Mouse (Mus musculus) liver, embryonic 15.5 days (tissue): Measurements from ENCODE around the gene Dph6. TPM values are rescaled to one million over a fixed set of nuclear protein-coding genes. Genes with fewer than 3 reads are reported as not detected.

Source experiments
- ATAC-seq: fragments of 200-750 bp; cut with Nextera tagmentation; 2 replicates; pipeline ENCODE4 v1.8.0; 2017; ENCODE audit warnings: moderate number of reproducible peaks, mild to moderate bottlenecking, moderate library complexity; ENCODE audit not compliant: insufficient read depth
- H3K27ac ChIP-seq: fragments of 300-500 bp; sonication (generic); replicated peaks from 2 replicates; pipeline ENCODE4 v1.5.1; 2015; ENCODE audit warnings: mild to moderate bottlenecking, inconsistent platforms
- H3K27me3 ChIP-seq: fragments of 300-500 bp; sonication (generic); 2 replicates; pipeline ENCODE4 v1.6.1; 2015; ENCODE audit warnings: mild to moderate bottlenecking, inconsistent platforms
- H3K36me3 ChIP-seq: fragments of 300-500 bp; sonication (generic); replicated peaks from 2 replicates; pipeline ENCODE4 v1.6.1; 2015; ENCODE audit warnings: moderate library complexity, mild to moderate bottlenecking, inconsistent platforms
- H3K4me1 ChIP-seq: fragments of 300-500 bp; sonication (generic); replicated peaks from 2 replicates; pipeline ENCODE4 v1.6.1; 2015; ENCODE audit warnings: inconsistent platforms
- H3K4me2 ChIP-seq: fragments of 300-500 bp; sonication (generic); 2 replicates; pipeline ENCODE4 v1.6.1; 2015; ENCODE audit warnings: moderate library complexity, mild to moderate bottlenecking, inconsistent platforms
- H3K4me3 ChIP-seq: fragments of 300-500 bp; sonication (generic); replicated peaks from 2 replicates; pipeline ENCODE4 v1.5.1; 2015; ENCODE audit warnings: mild to moderate bottlenecking, inconsistent platforms
- H3K9ac ChIP-seq: fragments of 300-500 bp; sonication (generic); 2 replicates; pipeline ENCODE4 v1.6.1; 2015; ENCODE audit warnings: moderate library complexity, mild to moderate bottlenecking, inconsistent platforms
- H3K9me3 ChIP-seq: fragments of 300-500 bp; sonication (generic); replicated peaks from 2 replicates; pipeline ENCODE4 v1.6.1; 2016; ENCODE audit warnings: inconsistent platforms
- WGBS: fragments of 180-500 bp; shearing (Covaris S2); methylation state at CpG from one replicate; pipeline ENCODE4 v1.1.7; 2015; ENCODE audit warnings: mixed read lengths; ENCODE audit not compliant: insufficient replicate concordance; 5-methylcytosine and 5-hydroxymethylcytosine counted together
- polyA plus RNA-seq: library from polyadenylated mRNA; unstranded; fragments of >200 nt; fragmentation: Nextera tagmentation; extraction: Ambion mirVana; gene quantifications from 2 replicates; pipeline ENCODE4 v1.2.1, GENCODE M21; 2015

Dph6 gene
- polyA plus RNA-seq: 6.1 and 6.9 TPM in 2 replicates

DNA sequence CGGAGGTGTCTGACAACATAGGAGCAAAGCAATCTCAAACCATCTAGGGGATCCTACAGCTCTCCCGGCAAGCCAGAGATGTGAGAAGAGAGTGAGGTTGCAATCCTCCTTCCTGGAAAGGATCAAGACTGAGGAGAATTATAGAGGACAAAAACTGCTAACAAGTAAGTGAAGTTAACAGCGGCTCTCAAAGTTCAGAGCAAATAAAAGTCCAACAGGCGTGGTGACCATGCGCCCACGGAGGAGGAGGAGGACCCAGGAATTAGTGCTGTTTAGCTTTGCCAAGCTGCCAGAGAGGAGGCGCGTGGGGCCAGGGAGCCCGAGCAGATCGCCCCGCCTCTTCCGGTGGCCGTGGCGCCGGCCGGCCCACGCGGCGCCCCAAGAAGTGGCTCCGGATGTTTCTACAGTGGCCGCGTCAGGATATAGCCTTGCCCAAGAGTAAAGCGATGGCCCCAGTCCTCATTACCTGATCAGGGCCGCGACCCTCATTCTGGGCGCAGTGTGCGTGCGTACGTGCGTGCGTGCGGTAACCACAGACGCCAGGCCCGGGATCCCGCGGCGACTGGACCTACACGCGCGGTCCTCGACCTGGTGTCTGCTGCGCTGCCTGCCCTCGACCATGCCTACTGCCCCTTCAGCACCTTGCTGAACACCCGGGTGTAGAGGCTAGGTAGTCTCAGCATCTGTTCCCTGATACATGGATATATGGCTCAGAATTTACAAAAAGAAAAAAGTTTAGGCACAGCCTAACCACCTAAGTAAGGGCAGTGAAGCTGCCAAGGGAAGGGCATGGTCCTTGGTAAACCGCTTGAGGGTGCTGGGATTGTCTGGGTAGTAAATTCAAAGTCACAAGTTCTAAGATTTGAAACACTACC lies at the start of gene Dph6:
Dph6 (minus strand) TSS at position 600 of the 875 bp plus-strand sequence.
- Histone ChIP-seq H3K4me2 (peak within 1 kb of the TSS; percentile 76), H3K9ac (peak within 1 kb of the TSS; percentile 72), H3K36me3 (no peaks in the 10 kb centered on the region)

GRCm38 (mm10) chr2:114700966-114701685 lies 46.4 kb upstream of the Dph6 start:
- 45% methylated on average over 2 of the region's 2 CpGs for WGBS
- Histone ChIP-seq H3K4me3 (no peak overlapping the region), H3K9ac (no peak overlapping the region), H3K27ac (no peak overlapping the region), H3K36me3 (no peaks in the 10 kb centered on the region), H3K4me1 (no peaks in the 10 kb centered on the region), H3K27me3 (no peaks in the 10 kb centered on the region), H3K9me3 (no peaks in the 10 kb centered on the region), H3K4me2 (no peak overlapping the region)
- ATAC-seq: no peak

More for the DNA sequence above, at the start of gene Dph6:
- no peaks in the 10 kb centered on the region for H3K27me3 ChIP-seq
- peak within 1 kb of the TSS; percentile 80 for H3K27ac ChIP-seq
- under 1% methylated on average over 45 of the region's 45 CpGs for WGBS
- no peaks in the 10 kb centered on the region for H3K9me3 ChIP-seq
- peaks cover 9% of the 10 kb centered on the region for H3K4me1 ChIP-seq
- H3K4me3 ChIP-seq: peak within 1 kb of the TSS; percentile 84
- peak; percentile 95 for ATAC-seq

- Histone ChIP-seq H3K4me3 (no peak overlapping the region), H3K9ac (no peak overlapping the region), H3K9me3 (no peaks in the 10 kb centered on the region), H3K27ac (no peak overlapping the region), H3K4me2 (no peak overlapping the region), H3K36me3 (no peaks in the 10 kb centered on the region), H3K27me3 (no peaks in the 10 kb centered on the region), H3K4me1 (no peaks in the 10 kb centered on the region)
- WGBS: 32% methylated on average over 2 of the region's 2 CpGs
- no peak for ATAC-seq
Observed at GRCm38 (mm10) chr2:114691607-114692006, 36.8 kb upstream of the Dph6 start.

GRCm38 (mm10) chr2:114687483-114687882 lies 32.7 kb upstream of the Dph6 start:
- Histone ChIP-seq H3K4me1 (no peaks in the 10 kb centered on the region), H3K36me3 (no peaks in the 10 kb centered on the region), H3K27me3 (no peaks in the 10 kb centered on the region), H3K9ac (no peak overlapping the region), H3K27ac (no peak overlapping the region), H3K4me2 (no peak overlapping the region), H3K4me3 (no peak overlapping the region), H3K9me3 (no peaks in the 10 kb centered on the region)
- ATAC-seq: no peak
- 53% methylated on average over 1 of the region's 1 CpGs for WGBS

- WGBS: 67% methylated on average over 4 of the region's 4 CpGs
- H3K27me3 ChIP-seq: no peaks in the 10 kb centered on the region
- no peak overlapping the region for H3K27ac ChIP-seq
- H3K9me3 ChIP-seq: no peaks in the 10 kb centered on the region
- H3K36me3 ChIP-seq: no peaks in the 10 kb centered on the region
- H3K4me1 ChIP-seq: no peaks in the 10 kb centered on the region
- no peak overlapping the region for H3K9ac ChIP-seq
- H3K4me3 ChIP-seq: no peak overlapping the region
- ATAC-seq: no peak
- no peak overlapping the region for H3K4me2 ChIP-seq
Observed at GRCm38 (mm10) chr2:114687081-114687480, 32.3 kb upstream of the Dph6 start.

- Histone ChIP-seq H3K4me2 (no peak overlapping the region), H3K27ac (no peak overlapping the region), H3K36me3 (no peaks in the 10 kb centered on the region), H3K4me3 (no peak overlapping the region), H3K4me1 (no peaks in the 10 kb centered on the region), H3K9me3 (no peaks in the 10 kb centered on the region), H3K27me3 (no peaks in the 10 kb centered on the region), H3K9ac (no peak overlapping the region)
- 36% methylated on average over 1 of the region's 1 CpGs for WGBS
- ATAC-seq: no peak
Observed at GRCm38 (mm10) chr2:114673831-114674230, 19.1 kb upstream of the Dph6 start.

GRCm38 (mm10) chr2:114670983-114671382 lies 16.2 kb upstream of the Dph6 start:
- H3K36me3 ChIP-seq: no peaks in the 10 kb centered on the region
- H3K4me3 ChIP-seq: no peak overlapping the region
- H3K27ac ChIP-seq: no peak overlapping the region
- no peak overlapping the region for H3K4me2 ChIP-seq
- no peaks in the 10 kb centered on the region for H3K9me3 ChIP-seq
- ATAC-seq: no peak
- WGBS: 60% methylated on average over 3 of the region's 3 CpGs
- no peaks in the 10 kb centered on the region for H3K27me3 ChIP-seq
- H3K9ac ChIP-seq: no peak overlapping the region
- no peaks in the 10 kb centered on the region for H3K4me1 ChIP-seq

GRCm38 (mm10) chr2:114658954-114659353 lies 4.2 kb upstream of the Dph6 start:
- H3K4me2 ChIP-seq: no peak overlapping the region
- peaks cover 3% of the 10 kb centered on the region for H3K4me1 ChIP-seq
- no peak overlapping the region for H3K4me3 ChIP-seq
- H3K27me3 ChIP-seq: no peaks in the 10 kb centered on the region
- H3K27ac ChIP-seq: no peak overlapping the region
- no peaks in the 10 kb centered on the region for H3K9me3 ChIP-seq
- no peak for ATAC-seq
- no peak overlapping the region for H3K9ac ChIP-seq
- H3K36me3 ChIP-seq: no peaks in the 10 kb centered on the region
- 57% methylated on average over 2 of the region's 2 CpGs for WGBS

- Histone ChIP-seq H3K4me3 (no peak overlapping the region), H3K9me3 (no peaks in the 10 kb centered on the region), H3K36me3 (peaks cover 3% of the 10 kb centered on the region; the same call in 1 of the 2 replicates), H3K27ac (no peak overlapping the region), H3K4me2 (no peak overlapping the region), H3K27me3 (no peaks in the 10 kb centered on the region), H3K9ac (no peak overlapping the region), H3K4me1 (no peaks in the 10 kb centered on the region)
- no peak for ATAC-seq
- 77% methylated on average over 5 of the region's 5 CpGs for WGBS
Observed at GRCm38 (mm10) chr2:114646240-114646639, 8.5 kb downstream of the Dph6 start.

DNA sequence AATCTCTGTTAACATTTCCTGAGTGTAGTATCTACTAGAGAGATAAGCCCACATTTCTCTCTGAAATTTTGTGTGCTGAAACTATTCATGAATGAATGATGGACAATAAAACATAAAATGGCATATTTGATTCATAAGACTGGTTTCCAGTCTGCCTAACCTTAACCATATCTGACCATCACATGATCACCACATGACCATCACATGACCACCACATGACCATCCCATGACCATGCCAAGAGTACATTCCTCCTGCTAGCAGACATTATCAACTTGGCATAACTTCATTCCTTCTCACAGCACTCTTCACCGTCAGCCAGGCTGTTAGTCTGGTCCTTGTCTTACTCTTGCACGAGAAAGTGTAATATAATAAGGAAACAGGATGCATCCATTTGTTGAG lies 10.9 kb downstream of the Dph6 start:
- 80% methylated on average over 2 of the region's 2 CpGs for WGBS
- no peak overlapping the region for H3K9ac ChIP-seq
- no peaks in the 10 kb centered on the region for H3K27me3 ChIP-seq
- no peak overlapping the region for H3K4me2 ChIP-seq
- no peak overlapping the region for H3K27ac ChIP-seq
- no peak overlapping the region for H3K4me3 ChIP-seq
- no peaks in the 10 kb centered on the region for H3K4me1 ChIP-seq
- ATAC-seq: no peak
- no peaks in the 10 kb centered on the region for H3K9me3 ChIP-seq
- peaks cover 3% of the 10 kb centered on the region; the same call in 1 of the 2 replicates for H3K36me3 ChIP-seq

GRCm38 (mm10) chr2:114624683-114625082 lies 30.1 kb downstream of the Dph6 start:
- no peak overlapping the region for H3K4me2 ChIP-seq
- H3K4me1 ChIP-seq: no peaks in the 10 kb centered on the region
- H3K27ac ChIP-seq: no peak overlapping the region
- ATAC-seq: peak; percentile 57
- WGBS: 42% methylated on average over 4 of the region's 4 CpGs
- no peaks in the 10 kb centered on the region for H3K36me3 ChIP-seq
- no peaks in the 10 kb centered on the region for H3K27me3 ChIP-seq
- no peak overlapping the region for H3K9ac ChIP-seq
- no peaks in the 10 kb centered on the region for H3K9me3 ChIP-seq
- H3K4me3 ChIP-seq: no peak overlapping the region
